Mouse (Mus musculus) G1E (cell line): ENCODE data around the gene Maml3. TPM values are rescaled to one million over a fixed set of nuclear protein-coding genes. Genes with fewer than 3 reads are reported as not detected.
A peak's percentile ranks its signal among the peaks of the same experiment; 100 is the strongest.

ENCODE experiments used
- ATAC-seq: 2 replicates; pipeline ENCODE4 v1.8.0; 2016; ENCODE audit warnings: mild to moderate bottlenecking; ENCODE audit not compliant: insufficient number of reproducible peaks, poor library complexity, low FRiP score, severe bottlenecking; ENCODE audit errors: extremely low read depth
- DNase-seq: peaks from one replicate; pipeline ENCODE4 v3.0.0; 2012; ENCODE audit warnings: low spot score
- H3K27me3 ChIP-seq: 2 replicates; pipeline ENCODE4 v1.6.1; 2012; ENCODE audit warnings: mild to moderate bottlenecking, low read length, inconsistent platforms; ENCODE audit not compliant: insufficient read depth
- H3K36me3 ChIP-seq: replicated peaks from 2 replicates; pipeline ENCODE3; 2012; ENCODE audit warnings: mild to moderate bottlenecking, inconsistent platforms
- H3K4me1 ChIP-seq: 2 replicates; pipeline ENCODE4 v1.6.1; 2012; ENCODE audit warnings: low read depth, low read length, inconsistent platforms, mixed read lengths; ENCODE audit not compliant: insufficient read depth
- H3K4me3 ChIP-seq: 2 replicates; pipeline ENCODE4 v1.5.1; 2012; ENCODE audit warnings: low read depth, mild to moderate bottlenecking, inconsistent platforms, low read length, moderate library complexity, mixed read lengths
- H3K9me3 ChIP-seq: replicated peaks from 2 replicates; pipeline ENCODE4 v1.6.1; 2012; ENCODE audit warnings: inconsistent platforms
- CTCF ChIP-seq: IDR thresholded peaks from 2 replicates; pipeline ENCODE4 v1.5.1; 2012; ENCODE audit warnings: low read depth, low read length, inconsistent platforms, mixed read lengths
- GATA1 ChIP-seq: IDR thresholded peaks from 2 replicates; pipeline ENCODE4 v1.6.1; 2012; ENCODE audit warnings: borderline replicate concordance, low read length, inconsistent platforms, mixed read lengths
- GATA2 ChIP-seq: IDR thresholded peaks from 2 replicates; pipeline ENCODE4 v1.6.1; 2012; ENCODE audit warnings: low read depth, low read length, inconsistent platforms, borderline replicate concordance
- POLR2AphosphoS5 ChIP-seq: IDR thresholded peaks from 2 replicates; pipeline ENCODE4 v1.6.1; 2012; ENCODE audit warnings: low read depth, low read length, inconsistent platforms; ENCODE audit not compliant: insufficient replicate concordance
- TAL1 ChIP-seq: conservative IDR thresholded peaks from 2 replicates; pipeline ENCODE4 v1.6.1; 2012; ENCODE audit warnings: low read depth, low read length, inconsistent platforms, mixed read lengths
- polyA plus RNA-seq: library from polyadenylated mRNA; stranded (reverse); fragments of >175 nt; gene quantifications from 2 replicates; pipeline ENCODE4 v1.2.3, GENCODE M21; 2012
- total RNA-seq, 2 experiments: library from RNA; stranded (forward) in 1 of 2; stranded (reverse) in 1 of 2; fragments of 200-1000 nt in 1 of 2; fragments of >200 nt in 1 of 2; fragmentation: Nextera tagmentation in 1 of 2; gene quantifications; 2 replicates each; pipeline ENCODE4 v1.2.3; 2014 to 2017

Maml3 gene
- total and polyA plus RNA-seq, 3 experiments = 0.01 to 0.49 TPM; not detected in 1

DNA sequence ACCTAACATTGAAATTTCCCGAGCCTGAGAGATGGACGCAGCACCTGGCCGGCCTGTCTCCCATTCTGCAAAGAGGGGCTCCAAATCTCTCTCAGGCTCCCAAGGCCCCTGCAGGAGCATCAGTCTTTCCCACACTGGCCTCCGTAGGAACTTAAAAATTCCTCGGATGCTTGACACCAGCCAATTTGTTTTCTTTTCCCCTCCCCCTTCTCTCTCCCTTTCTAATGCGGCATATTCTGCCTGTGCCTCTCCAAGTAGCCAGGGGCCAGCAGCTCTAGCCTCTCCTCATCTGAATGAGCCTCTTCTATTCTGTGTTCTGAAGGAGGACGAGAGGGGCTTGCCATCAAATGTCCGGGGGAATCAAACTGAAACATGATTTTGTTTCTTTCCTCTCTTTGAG, 391.6 kb downstream of the Maml3 start:
- no peaks in the 10 kb centered on the region for H3K27me3 ChIP-seq
- TF ChIP-seq GATA1 (no peak), GATA2 (no peak), POLR2AphosphoS5 (no peak), CTCF (no peak), TAL1 (no peak)
- no peaks in the 10 kb centered on the region for H3K36me3 ChIP-seq
- ATAC-seq (no peak), DNase-seq (no peak)
- peaks cover 17% of the 10 kb centered on the region for H3K4me1 ChIP-seq
- H3K4me3 ChIP-seq = no peak overlapping the region
- H3K9me3 ChIP-seq = no peaks in the 10 kb centered on the region

DNA sequence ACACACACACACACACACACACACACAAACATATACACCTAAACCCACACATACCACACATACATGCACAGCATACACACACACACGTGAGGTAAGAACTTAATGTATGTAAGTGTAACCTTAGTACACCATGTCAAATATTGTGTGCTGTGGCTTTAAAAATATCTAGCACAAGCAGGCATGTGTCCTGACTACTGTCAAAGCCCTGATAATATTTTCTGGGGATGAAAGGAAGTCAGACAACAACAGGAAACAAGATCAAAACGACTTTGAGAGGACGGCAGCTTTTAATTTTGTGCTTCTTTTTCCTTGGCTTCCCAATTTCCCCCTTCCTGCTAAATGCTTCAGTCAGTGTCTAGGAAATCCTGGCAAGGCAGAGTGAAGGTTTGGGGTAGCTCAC, 392.5 kb downstream of the Maml3 start:
- Histone ChIP-seq H3K4me3 (no peak overlapping the region), H3K4me1 (peaks cover 17% of the 10 kb centered on the region), H3K9me3 (no peaks in the 10 kb centered on the region; the same call in 1 of the 2 replicates), H3K27me3 (no peaks in the 10 kb centered on the region), H3K36me3 (no peaks in the 10 kb centered on the region)
- TF ChIP-seq GATA1 (no peak), TAL1 (no peak), GATA2 (no peak), POLR2AphosphoS5 (no peak), CTCF (no peak)
- peak; percentile 45; the same call in 1 of the 2 replicates for ATAC-seq
- no peak for DNase-seq

DNA sequence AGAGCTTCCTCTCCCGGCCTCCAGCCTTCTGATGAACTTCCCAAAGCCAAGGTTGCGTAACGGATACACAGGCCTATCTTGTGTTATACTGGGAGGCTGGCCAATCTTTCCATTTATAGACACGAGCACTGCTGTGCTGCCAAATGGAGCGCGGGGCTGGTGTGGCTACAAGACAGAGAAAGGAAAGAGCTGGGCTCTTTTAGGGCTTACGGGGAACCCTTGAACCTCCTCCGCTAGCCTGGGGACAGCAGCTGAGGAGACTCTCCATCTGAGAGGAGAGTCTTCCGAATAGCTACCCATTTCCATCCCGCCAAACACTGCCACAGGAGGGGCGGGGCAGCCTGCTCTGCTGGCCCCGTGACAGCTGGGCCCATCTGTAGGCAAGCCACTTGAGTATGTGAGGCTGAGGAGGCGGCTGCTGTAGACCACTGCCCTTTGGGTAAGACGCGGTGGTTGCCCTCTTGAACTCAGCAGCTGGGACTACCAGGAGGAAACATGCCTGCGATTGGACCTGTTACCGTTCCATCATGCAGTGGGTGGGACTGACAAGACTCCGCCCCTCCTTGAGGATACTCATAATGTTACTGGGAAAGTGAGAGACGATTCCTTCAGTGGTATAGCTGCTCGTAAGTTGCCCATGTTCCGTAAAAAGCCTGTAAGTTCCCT, 396.0 kb downstream of the Maml3 start:
- no peaks in the 10 kb centered on the region; the same call in 1 of the 2 replicates for H3K9me3 ChIP-seq
- no peaks in the 10 kb centered on the region for H3K27me3 ChIP-seq
- no peak for TF ChIP-seq GATA1
- no peaks in the 10 kb centered on the region for H3K36me3 ChIP-seq
- no peak overlapping the region for H3K4me3 ChIP-seq
- DNase-seq (no peak), ATAC-seq (no peak)
- H3K4me1 ChIP-seq = peaks cover 13% of the 10 kb centered on the region

DNA sequence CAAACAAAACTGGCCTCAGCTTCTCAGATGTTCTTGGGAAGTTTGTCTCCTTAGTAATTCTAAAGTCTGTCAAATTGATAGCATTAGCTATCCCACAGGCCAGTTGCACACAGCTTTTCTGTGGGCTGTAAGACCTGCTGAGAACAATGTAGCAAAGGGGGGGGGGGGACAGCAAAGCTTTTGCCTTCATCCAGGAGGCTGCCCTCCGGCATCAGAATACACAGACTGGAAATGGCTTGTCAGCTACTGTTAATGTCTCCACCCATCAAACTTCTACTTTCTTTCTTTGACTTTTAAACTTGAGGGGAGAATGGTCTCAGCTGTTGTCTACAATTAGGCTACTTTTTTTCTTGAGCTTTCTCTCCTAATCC, 396.5 kb downstream of the Maml3 start:
- H3K36me3 ChIP-seq = no peaks in the 10 kb centered on the region
- no peaks in the 10 kb centered on the region for H3K27me3 ChIP-seq
- no peak overlapping the region for H3K4me3 ChIP-seq
- no peak for ATAC-seq
- DNase-seq = no peak
- peaks cover 11% of the 10 kb centered on the region for H3K4me1 ChIP-seq
- TF ChIP-seq GATA2 (no peak), POLR2AphosphoS5 (no peak), CTCF (no peak), TAL1 (no peak), GATA1 (no peak)
- H3K9me3 ChIP-seq = no peaks in the 10 kb centered on the region; the same call in 1 of the 2 replicates

DNA sequence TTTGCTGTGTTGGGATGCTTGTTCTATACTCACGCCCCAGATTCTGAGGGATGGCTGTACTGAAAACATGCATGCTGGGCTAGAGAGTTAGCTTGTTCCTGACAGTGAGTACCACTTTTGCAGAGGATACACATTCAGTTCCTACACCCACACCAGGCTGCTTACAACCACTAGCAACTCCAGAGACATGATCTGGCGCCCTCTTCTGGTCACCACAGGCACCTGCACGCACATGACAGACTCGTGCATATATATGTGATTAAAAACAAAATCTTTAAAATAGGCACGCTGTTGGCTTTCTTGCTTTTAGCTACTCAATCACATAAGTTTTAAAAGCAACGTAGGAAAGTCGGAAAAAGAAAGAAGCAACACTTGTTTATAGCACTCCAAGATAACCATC, 399.7 kb downstream of the Maml3 start:
- peaks cover 25% of the 10 kb centered on the region for H3K4me1 ChIP-seq
- ATAC-seq (no peak), DNase-seq (no peak)
- TF ChIP-seq CTCF = peak; percentile 61
- TF ChIP-seq GATA2 = no peak
- H3K27me3 ChIP-seq = peaks cover 16% of the 10 kb centered on the region; the same call in 1 of the 2 replicates
- H3K4me3 ChIP-seq = no peak overlapping the region
- no peaks in the 10 kb centered on the region; the same call in 1 of the 2 replicates for H3K9me3 ChIP-seq
- no peaks in the 10 kb centered on the region for H3K36me3 ChIP-seq

DNA sequence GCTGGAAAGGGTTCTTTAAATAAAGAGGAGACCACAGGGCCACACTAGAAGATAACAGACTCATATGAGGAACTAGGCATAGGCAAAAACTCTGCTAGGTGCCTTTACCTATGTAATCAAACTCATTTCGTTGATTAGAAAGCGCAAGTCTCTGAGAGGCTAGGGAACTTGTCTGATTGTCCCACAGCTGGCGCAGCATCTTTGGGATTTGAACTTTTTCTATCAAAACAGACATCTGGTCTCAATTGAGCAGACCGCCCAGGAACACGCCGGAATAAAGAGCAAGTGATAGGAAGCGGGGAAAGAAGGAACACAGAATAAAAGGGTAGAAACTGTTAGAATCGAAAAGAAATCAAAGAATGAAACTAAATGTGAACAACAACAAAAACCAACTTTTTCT, 401.4 kb downstream of the Maml3 start:
- Histone ChIP-seq H3K36me3 (no peaks in the 10 kb centered on the region), H3K4me3 (no peak overlapping the region), H3K27me3 (peaks cover 17% of the 10 kb centered on the region; the same call in 1 of the 2 replicates), H3K9me3 (no peaks in the 10 kb centered on the region; the same call in 1 of the 2 replicates), H3K4me1 (peaks cover 20% of the 10 kb centered on the region)
- ATAC-seq (no peak), DNase-seq (no peak)
- TF ChIP-seq GATA1 = no peak
- TF ChIP-seq CTCF = no peak
- TF ChIP-seq TAL1 = no peak
- TF ChIP-seq POLR2AphosphoS5 = no peak
- no peak for TF ChIP-seq GATA2
